Mouse (Mus musculus) spleen, adult 2 months (tissue): ENCODE data around the gene Brd3.

Experiments used
- CTCF ChIP-seq: fragments of 200-500 bp; IDR thresholded peaks from 2 replicates; pipeline ENCODE4 v1.5.1; 2011; ENCODE audit warnings: mild to moderate bottlenecking, inconsistent platforms; ENCODE audit not compliant: insufficient read depth, insufficient read length, insufficient replicate concordance; ENCODE audit errors: extremely low read depth
- POLR2A ChIP-seq: fragments of 200-500 bp; IDR thresholded peaks from 2 replicates; pipeline ENCODE4 v1.6.1; 2011; ENCODE audit warnings: low read depth, low read length, inconsistent platforms

DNA sequence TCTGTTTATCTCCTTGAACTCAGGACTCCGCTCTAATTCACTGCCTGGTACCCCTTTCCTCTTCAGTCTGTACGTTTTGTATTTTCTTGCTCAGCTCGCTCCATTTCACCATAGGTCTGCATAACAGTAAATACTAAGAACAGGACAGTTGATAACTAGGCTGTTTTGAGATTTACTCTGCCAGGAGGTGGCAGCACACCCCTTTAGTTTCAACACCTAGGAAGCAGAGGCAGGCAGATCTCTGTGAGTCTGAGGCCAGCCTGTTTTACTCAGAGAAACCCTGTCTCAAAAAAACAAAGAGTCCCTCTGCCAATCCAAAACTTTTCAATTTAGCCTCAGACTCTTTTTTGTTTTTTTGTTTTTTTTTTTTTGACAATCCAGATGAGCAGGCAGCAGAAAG, 13.5 kb downstream of the Brd3 start:
- TF ChIP-seq POLR2A (no peak), CTCF (peak; percentile 8; the same call in 1 of the 2 replicates)
